Mouse (Mus musculus): ENCODE measurements around the gene Lce1l.
"Not testable (repeated sequence)": the region's sequence is repeated elsewhere in the genome, so short reads cannot be mapped to it uniquely, and the experiment has no call there.

Gene Lce1l

GRCm38 (mm10) chr3:92851186-92851585 is at the start of gene Lce1l:
TSS of gene Lce1l (minus strand) at chr3:92851286.
- DNase-seq (ENCODE audit: low read depth) = no peak

- no peak for DNase-seq (ENCODE audit: low read depth)
Observed at GRCm38 (mm10) chr3:92894489-92894888, 43.4 kb upstream of the Lce1l start.

- DNase-seq (ENCODE audit: low read depth) = no peak
Observed at GRCm38 (mm10) chr3:92894063-92894462, 43.0 kb upstream of the Lce1l start.

GRCm38 (mm10) chr3:92874180-92874579 is 23.1 kb upstream of the Lce1l start:
- DNase-seq (ENCODE audit: low read depth) = no peak

GRCm38 (mm10) chr3:92870116-92870515 is 19.0 kb upstream of the Lce1l start, which contains the start of gene 2310050C09Rik:
TSS of gene 2310050C09Rik (minus strand) at chr3:92870216.
- no peak for DNase-seq (ENCODE audit: low read depth)

GRCm38 (mm10) chr3:92827108-92827507 is 24.0 kb downstream of the Lce1l start, which contains the start of gene Kprp:
TSS of gene Kprp (minus strand) at chr3:92827247.
- no peak for DNase-seq (ENCODE audit: low read depth)

- DNase-seq (ENCODE audit: low read depth) = no peak
Observed at GRCm38 (mm10) chr3:92825808-92826207, 25.3 kb downstream of the Lce1l start.

GRCm38 (mm10) chr3:92816036-92816435 is 35.0 kb downstream of the Lce1l start:
- DNase-seq (ENCODE audit: low read depth) = not testable (repeated sequence)

GRCm38 (mm10) chr3:92815581-92815980 is 35.5 kb downstream of the Lce1l start:
- no peak for DNase-seq (ENCODE audit: low read depth)

GRCm38 (mm10) chr3:92807791-92808190 is 43.3 kb downstream of the Lce1l start, which contains the start of gene Lce1k:
TSS of gene Lce1k (minus strand) at chr3:92807891.
- DNase-seq (ENCODE audit: low read depth) = no peak
